Comparison of ENCODE assay signal across 8 mouse cellular contexts in genomic region chr15:5144021-5144778, GRCm38 (mm10). TPM values are rescaled to one million over a fixed set of nuclear protein-coding genes. Genes with fewer than 3 reads are reported as not detected.
DNase-seq lines count a peak whose midpoint lies in the region; ATAC-seq and TF ChIP-seq lines count a peak whose summit lies in the region.

No protein-coding gene starts in this region.

- no peak for TF ChIP-seq CTCF in cerebellum, adult 2 months (IDR thresholded peaks at IDR 0.05; ENCODE audit: borderline replicate concordance, insufficient read depth, low read depth, low read length)
- peak; percentile 58 for TF ChIP-seq CTCF in forebrain, postnatal 0 days (IDR thresholded peaks at IDR 0.05; ENCODE audit: low read depth)

- H3K4me3 ChIP-seq in cerebellum, adult 2 months (replicated peaks; ENCODE audit: insufficient read depth, low read depth, low read length): peak overlapping the region; percentile 60
- peak overlapping the region; percentile 93 for H3K4me3 ChIP-seq in forebrain, postnatal 0 days (ENCODE audit: low read depth, low read length)
- peak overlapping the region; percentile 93 for H3K4me3 ChIP-seq in hindbrain, embryonic 16.5 days (ENCODE audit: low read length)
- H3K4me3 ChIP-seq in limb, embryonic 10.5 days: peak overlapping the region; percentile 91
- H3K4me3 ChIP-seq in midbrain, embryonic 12.5 days: peak overlapping the region; percentile 83

- H3K27ac ChIP-seq in cerebellum, adult 2 months (ENCODE audit: insufficient read depth, low read length): peak overlapping the region; percentile 73
- H3K27ac ChIP-seq in forebrain, postnatal 0 days (ENCODE audit: low read depth, low read length): peak overlapping the region; percentile 90
- peak overlapping the region; percentile 89 for H3K27ac ChIP-seq in hindbrain, embryonic 16.5 days (ENCODE audit: low read depth, low read length)
- peak overlapping the region; percentile 96 for H3K27ac ChIP-seq in limb, embryonic 10.5 days
- H3K27ac ChIP-seq in midbrain, embryonic 12.5 days (replicated peaks): peak overlapping the region; percentile 92

- H3K4me2 ChIP-seq in forebrain, postnatal 0 days (ENCODE audit: low read depth): peak overlapping the region; percentile 58
- peak overlapping the region; percentile 82 for H3K4me2 ChIP-seq in hindbrain, embryonic 16.5 days (ENCODE audit: low read length)
- H3K4me2 ChIP-seq in midbrain, embryonic 12.5 days (replicated peaks): peak overlapping the region; percentile 70

- no peak for ATAC-seq in cerebellum, adult (ENCODE audit: insufficient number of reproducible peaks, low FRiP score, low TSS enrichment)
- peak; percentile 91 for ATAC-seq in forebrain, postnatal 0 days
- peak; percentile 94 for ATAC-seq in hindbrain, embryonic 16.5 days
- peak; percentile 95 for ATAC-seq in midbrain, embryonic 12.5 days (ENCODE audit: low FRiP score, low read depth)

- H3K9me3 ChIP-seq in forebrain, postnatal 0 days (ENCODE audit: low read length): no peaks in the 10 kb centered on the region
- no peaks in the 10 kb centered on the region for H3K9me3 ChIP-seq in hindbrain, embryonic 16.5 days (ENCODE audit: control insufficient read depth, low read length)
- H3K9me3 ChIP-seq in limb, embryonic 10.5 days (replicated peaks): no peaks in the 10 kb centered on the region
- no peaks in the 10 kb centered on the region for H3K9me3 ChIP-seq in midbrain, embryonic 12.5 days

- peak; percentile 61 to 80 for DNase-seq in cerebellum, adult 18-20 months
- peak in 1 of 2 experiments; percentile 71 for DNase-seq in cerebellum, adult 2 months
- DNase-seq in forebrain, postnatal 0 days: peak; percentile 82
- peak; percentile 86 for DNase-seq in limb, embryonic 10.5 days (ENCODE audit: low spot score)
- peak; percentile 57 to 71 for DNase-seq in spleen, postnatal 14 days (ENCODE audit: low spot score in 2 of 2)

- TF ChIP-seq POLR2A in cerebellum, adult 2 months (IDR thresholded peaks at IDR 0.05; ENCODE audit: borderline replicate concordance, insufficient read depth, low read length): no peak

- H3K9ac ChIP-seq in forebrain, postnatal 0 days: peak overlapping the region; percentile 91
- peak overlapping the region; percentile 87 for H3K9ac ChIP-seq in hindbrain, embryonic 16.5 days (ENCODE audit: low read depth, low read length)
- peak overlapping the region; percentile 82 for H3K9ac ChIP-seq in midbrain, embryonic 12.5 days (replicated peaks)

- H3K4me1 ChIP-seq in cerebellum, adult 2 months (ENCODE audit: control insufficient read depth, insufficient read depth, low read length): peaks cover 3% of the 10 kb centered on the region; the same call in 1 of the 2 replicates
- H3K4me1 ChIP-seq in forebrain, postnatal 0 days (ENCODE audit: insufficient read depth): peaks cover 9% of the 10 kb centered on the region
- H3K4me1 ChIP-seq in hindbrain, embryonic 16.5 days (ENCODE audit: control insufficient read depth, insufficient read depth, low read depth, low read length): peaks cover 12% of the 10 kb centered on the region
- H3K4me1 ChIP-seq in limb, embryonic 10.5 days: peaks cover 22% of the 10 kb centered on the region
- peaks cover 17% of the 10 kb centered on the region for H3K4me1 ChIP-seq in midbrain, embryonic 12.5 days

- H3K36me3 ChIP-seq in forebrain, postnatal 0 days (ENCODE audit: insufficient read depth): no peaks in the 10 kb centered on the region
- no peaks in the 10 kb centered on the region for H3K36me3 ChIP-seq in hindbrain, embryonic 16.5 days (ENCODE audit: control insufficient read depth, insufficient read depth, low read length)
- no peaks in the 10 kb centered on the region for H3K36me3 ChIP-seq in limb, embryonic 10.5 days
- no peaks in the 10 kb centered on the region for H3K36me3 ChIP-seq in midbrain, embryonic 12.5 days

- no peaks in the 10 kb centered on the region for H3K27me3 ChIP-seq in cerebellum, adult 2 months (ENCODE audit: control insufficient read depth, insufficient read depth, low read length)
- H3K27me3 ChIP-seq in forebrain, postnatal 0 days (ENCODE audit: insufficient read depth, low read length): no peaks in the 10 kb centered on the region
- H3K27me3 ChIP-seq in hindbrain, embryonic 16.5 days (replicated peaks; ENCODE audit: control insufficient read depth, insufficient read depth, low read length): no peaks in the 10 kb centered on the region
- no peaks in the 10 kb centered on the region for H3K27me3 ChIP-seq in limb, embryonic 10.5 days (ENCODE audit: low read depth, poor library complexity, severe bottlenecking)
- H3K27me3 ChIP-seq in midbrain, embryonic 12.5 days: no peaks in the 10 kb centered on the region

- under 1% methylated on average over 58 of the region's 61 CpGs for WGBS in cerebellum, adult 2 months
- 3% methylated on average over 59 of the region's 61 CpGs for WGBS in forebrain, postnatal 0 days
- WGBS in hindbrain, embryonic 16.5 days: under 1% methylated on average over 48 of the region's 61 CpGs
- WGBS in limb, embryonic 10.5 days: 2% methylated on average over 56 of the region's 61 CpGs
- under 1% methylated on average over 61 of the region's 61 CpGs for WGBS in midbrain, embryonic 12.5 days

RNA-seq across cellular contexts. Expression of gene Prkaa1, which starts 0.5 kb away (rescaled TPM):
- 19.5 and 20.6 TPM in 2 replicates for polyA plus RNA-seq in cerebellum, adult 2 months (2012; rRNA removed)
- total RNA-seq in forebrain, postnatal 0 days (2014; rRNA removed): 19.7 and 24.1 TPM in 2 replicates
- polyA plus RNA-seq in forebrain, postnatal 0 days (2015; fragmentation: Nextera tagmentation; extraction: Ambion mirVana): 7.7 and 10.8 TPM in 2 replicates
- polyA plus RNA-seq in hindbrain, embryonic 16.5 days (2015; fragmentation: Nextera tagmentation; extraction: Ambion mirVana): 14.4 and 14.9 TPM in 2 replicates
- polyA plus RNA-seq in limb, embryonic 10.5 days (2016; fragmentation: Nextera tagmentation; extraction: Ambion mirVana): 15.0 and 16.2 TPM in 2 replicates
- 14.6 and 16.2 TPM in 2 replicates for polyA plus RNA-seq in midbrain, embryonic 12.5 days (2016; fragmentation: Nextera tagmentation; extraction: Ambion mirVana)

RNA-seq across cellular contexts. Expression of gene Rpl37, which starts 27.8 kb away (rescaled TPM):
- polyA plus RNA-seq in cerebellum, adult 2 months (2012; rRNA removed): 845 and 981 TPM in 2 replicates
- total RNA-seq in forebrain, postnatal 0 days (2014; rRNA removed): 272 and 533 TPM in 2 replicates
- 400 and 543 TPM in 2 replicates for polyA plus RNA-seq in forebrain, postnatal 0 days (2015; fragmentation: Nextera tagmentation; extraction: Ambion mirVana)
- polyA plus RNA-seq in hindbrain, embryonic 16.5 days (2015; fragmentation: Nextera tagmentation; extraction: Ambion mirVana): 243 and 252 TPM in 2 replicates
- 460 and 572 TPM in 2 replicates for polyA plus RNA-seq in limb, embryonic 10.5 days (2016; fragmentation: Nextera tagmentation; extraction: Ambion mirVana)
- polyA plus RNA-seq in midbrain, embryonic 12.5 days (2016; fragmentation: Nextera tagmentation; extraction: Ambion mirVana): 417 and 438 TPM in 2 replicates

RNA-seq across cellular contexts. Expression of gene Card6, which starts 35.9 kb away (rescaled TPM):
- 0.59 and 0.70 TPM in 2 replicates for polyA plus RNA-seq in cerebellum, adult 2 months (2012; rRNA removed)
- 0.29 and 0.54 TPM in 2 replicates for total RNA-seq in forebrain, postnatal 0 days (2014; rRNA removed)
- 0.08 and 0.41 TPM in 2 replicates for polyA plus RNA-seq in forebrain, postnatal 0 days (2015; fragmentation: Nextera tagmentation; extraction: Ambion mirVana)
- polyA plus RNA-seq in hindbrain, embryonic 16.5 days (2015; fragmentation: Nextera tagmentation; extraction: Ambion mirVana): 0.42 and 0.56 TPM in 2 replicates
- polyA plus RNA-seq in limb, embryonic 10.5 days (2016; fragmentation: Nextera tagmentation; extraction: Ambion mirVana): 0.49 and 0.95 TPM in 2 replicates
- polyA plus RNA-seq in midbrain, embryonic 12.5 days (2016; fragmentation: Nextera tagmentation; extraction: Ambion mirVana): 0.84 and 1.2 TPM in 2 replicates

RNA-seq across cellular contexts. Expression of gene Ttc33, which starts 41.1 kb away (rescaled TPM):
- 55.4 and 59.6 TPM in 2 replicates for polyA plus RNA-seq in cerebellum, adult 2 months (2012; rRNA removed)
- total RNA-seq in forebrain, postnatal 0 days (2014; rRNA removed): 47.3 and 50.0 TPM in 2 replicates
- polyA plus RNA-seq in forebrain, postnatal 0 days (2015; fragmentation: Nextera tagmentation; extraction: Ambion mirVana): 42.7 and 50.8 TPM in 2 replicates
- polyA plus RNA-seq in hindbrain, embryonic 16.5 days (2015; fragmentation: Nextera tagmentation; extraction: Ambion mirVana): 52.5 and 54.3 TPM in 2 replicates
- 35.4 and 37.2 TPM in 2 replicates for polyA plus RNA-seq in limb, embryonic 10.5 days (2016; fragmentation: Nextera tagmentation; extraction: Ambion mirVana)
- 51.1 and 51.9 TPM in 2 replicates for polyA plus RNA-seq in midbrain, embryonic 12.5 days (2016; fragmentation: Nextera tagmentation; extraction: Ambion mirVana)
